Mouse (Mus musculus): ENCODE results near the gene Tnip1. TPM values are rescaled to one million over a fixed set of nuclear protein-coding genes. Genes with fewer than 3 reads are reported as not detected.

Gene Tnip1
- 67.8 and 76.2 TPM in 2 replicates for total RNA-seq (2012; rRNA removed)
- total RNA-seq (2014; rRNA removed), result 34.9 and 36.1 TPM in 2 replicates
- polyA plus RNA-seq (2012; ENCODE audit: insufficient read length, low read depth), result 134 and 137 TPM in 2 replicates

DNA sequence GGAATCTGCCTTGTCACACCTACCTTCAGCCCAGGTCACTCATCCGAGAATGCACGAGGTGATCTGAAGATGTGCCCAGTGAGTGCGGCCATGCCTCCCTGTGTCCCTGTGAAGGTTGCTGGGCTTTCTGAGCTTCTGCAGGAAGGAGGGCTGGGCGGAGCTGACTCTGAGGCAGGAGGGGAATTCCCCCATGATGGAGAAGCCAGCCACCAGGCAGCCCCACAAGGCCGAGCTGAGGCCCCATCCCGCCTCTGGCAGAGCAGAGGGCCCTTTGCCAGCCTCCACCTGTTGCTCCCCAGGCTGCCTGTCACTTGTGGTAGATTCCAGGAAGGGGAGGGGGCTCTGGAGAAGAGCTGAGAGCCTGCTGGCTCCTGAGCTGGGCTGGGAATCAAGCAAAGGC is at the start of gene Tnip1:
Gene Tnip1 (minus strand): TSS at position 108 of the 400 bp plus-strand sequence.
- H3K79me2 ChIP-seq (replicated peaks; ENCODE audit: control insufficient read depth, extremely low read depth, insufficient read depth, poor library complexity, severe bottlenecking), result peaks cover 49% of the 10 kb centered on the region
- DNase-seq (ENCODE audit: extremely low read depth), result peak; percentile 85
- H3K27me3 ChIP-seq (replicated peaks), result no peaks in the 10 kb centered on the region
- H3K4me2 ChIP-seq (ENCODE audit: insufficient read depth, low read depth, poor library complexity, severe bottlenecking), result peak within 1 kb of the TSS; percentile 96
- H3K27ac ChIP-seq (ENCODE audit: insufficient read depth, low read depth), result peak within 1 kb of the TSS; percentile 75
- peaks cover 3 to 13% of the 10 kb centered on the region in 2 experiments for H3K36me3 ChIP-seq (replicated peaks in 1 of 2; ENCODE audit: control insufficient read depth in 1 of 2, insufficient read depth in 1 of 2, low read length in 1 of 2)
- H3K9ac ChIP-seq (ENCODE audit: insufficient read depth, low read depth), result peak within 1 kb of the TSS; percentile 91
- H3K4me3 ChIP-seq (replicated peaks in 1 of 3; ENCODE audit: low read depth in 2 of 3, low read length in 2 of 3, poor library complexity in 1 of 3), result peak within 1 kb of the TSS; percentile 63 to 90 (median 73)
- in situ Hi-C loops (cut with MboI; ENCODE audit: low pct_ligation_motif_present, low pct_unique_long_range_greater_than_20kb, low sequenced_read_pairs), result no loop called here
- TF ChIP-seq JUND (conservative IDR thresholded peaks at IDR 0.05; ENCODE audit: low read depth, low read length) (no peak), BHLHE40 (IDR thresholded peaks at IDR 0.05; ENCODE audit: low read depth, low read length) (peak; percentile 64), NELFE (IDR thresholded peaks at IDR 0.05; ENCODE audit: low read depth, low read length) (peak; percentile 64; the same call in 1 of the 2 replicates), TBP (conservative IDR thresholded peaks at IDR 0.05; ENCODE audit: low read depth, low read length) (peak; percentile 82; the same call in 1 of the 2 replicates), SIN3A (IDR thresholded peaks at IDR 0.05; ENCODE audit: low read length) (peak; percentile 55), MEF2A (IDR thresholded peaks at IDR 0.05; ENCODE audit: borderline replicate concordance, low read depth, low read length) (peak; percentile 85), MXI1 (IDR thresholded peaks at IDR 0.05; ENCODE audit: low read depth, low read length) (peak; percentile 85), ETS1 (conservative IDR thresholded peaks at IDR 0.05; ENCODE audit: low read depth, low read length) (peak; percentile 69), KAT2A (IDR thresholded peaks at IDR 0.05; ENCODE audit: insufficient replicate concordance, low read length) (0 out of 2 replicates have a peak, but pooled peaks have one; percentile 24), MYC (IDR thresholded peaks at IDR 0.05; ENCODE audit: low read depth, low read length) (no peak; the same call in 1 of the 2 replicates), E2F4 (IDR thresholded peaks at IDR 0.05; ENCODE audit: insufficient replicate concordance, low read depth, low read length) (no peak), POLR2A (IDR thresholded peaks at IDR 0.05; ENCODE audit: low read depth, low read length) (peak; percentile 82), RAD21 (IDR thresholded peaks at IDR 0.05; ENCODE audit: low read depth, low read length) (no peak; the same call in 1 of the 2 replicates), USF2 (conservative IDR thresholded peaks at IDR 0.05; ENCODE audit: low read depth, low read length) (no peak), IRF4 (IDR thresholded peaks at IDR 0.05; ENCODE audit: low read depth, low read length) (peak; percentile 76), JUN (IDR thresholded peaks at IDR 0.05; ENCODE audit: insufficient read depth, low read depth, low read length) (no peak; the same call in 1 of the 2 replicates), PAX5 (IDR thresholded peaks at IDR 0.05; ENCODE audit: low read length) (no peak), ZNF384 (IDR thresholded peaks at IDR 0.05; ENCODE audit: low read depth, low read length) (no peak), MAX (IDR thresholded peaks at IDR 0.05; ENCODE audit: low read length) (peak; percentile 85), RCOR1 (conservative IDR thresholded peaks at IDR 0.05; ENCODE audit: low read depth, low read length) (peak; percentile 64), NRF1 (IDR thresholded peaks at IDR 0.05; ENCODE audit: low read depth, low read length) (no peak), UBTF (IDR thresholded peaks at IDR 0.05; ENCODE audit: low read depth, low read length) (peak; percentile 62; the same call in 1 of the 2 replicates), CHD1 (IDR thresholded peaks at IDR 0.05; ENCODE audit: low read depth, low read length) (no peak), HCFC1 (IDR thresholded peaks at IDR 0.05; ENCODE audit: low read depth, low read length) (peak; percentile 54; the same call in 1 of the 2 replicates), USF1 (IDR thresholded peaks at IDR 0.05; ENCODE audit: low read depth, low read length) (no peak), ZC3H11A (IDR thresholded peaks at IDR 0.05; ENCODE audit: low read depth, low read length) (no peak), CTCF (conservative IDR thresholded peaks at IDR 0.05 in 1 of 2, IDR thresholded peaks at IDR 0.05 in 1 of 2; ENCODE audit: low read depth in 2 of 2, low read length in 2 of 2) (no peak), EP300 (IDR thresholded peaks at IDR 0.05; ENCODE audit: low read length) (peak; percentile 74), MAFK (IDR thresholded peaks at IDR 0.05; ENCODE audit: insufficient replicate concordance, low read length) (no peak), CHD2 (IDR thresholded peaks at IDR 0.05; ENCODE audit: low read length) (0 out of 2 replicates have a peak, but pooled peaks have one; percentile 38), ELF1 (IDR thresholded peaks at IDR 0.05; ENCODE audit: low read depth, low read length) (peak; percentile 67; the same call in 1 of the 2 replicates), MAZ (IDR thresholded peaks at IDR 0.05; ENCODE audit: low read depth, low read length) (peak; percentile 86), POLR2AphosphoS2 (IDR thresholded peaks at IDR 0.05; ENCODE audit: low read depth, low read length) (no peak), TCF12 (IDR thresholded peaks at IDR 0.05; ENCODE audit: low read depth, low read length) (peak; percentile 95), SMC3 (IDR thresholded peaks at IDR 0.05; ENCODE audit: low read depth, low read length) (no peak; the same call in 1 of the 2 replicates), GABPA (IDR thresholded peaks at IDR 0.05; ENCODE audit: insufficient replicate concordance, low read depth, low read length) (no peak), ZKSCAN1 (IDR thresholded peaks at IDR 0.05; ENCODE audit: borderline replicate concordance, low read depth, low read length) (no peak), ZMIZ1 (IDR thresholded peaks at IDR 0.05; ENCODE audit: low read depth, low read length) (peak; percentile 85)
- dilution Hi-C loops (cut with MboI; ENCODE audit: extremely low pct_ligation_motif_present, extremely low pct_unique_long_range_greater_than_20kb, low sequenced_read_pairs), result no loop called here
- H3K9me3 ChIP-seq (replicated peaks; ENCODE audit: low read length), result peaks cover 5% of the 10 kb centered on the region
- H3K4me1 ChIP-seq (ENCODE audit: control insufficient read depth in 1 of 2, insufficient read depth in 2 of 2), result peaks cover 27 to 60% of the 10 kb centered on the region in 2 experiments
